Mouse (Mus musculus) kidney, adult 2 months (tissue): Measurements from ENCODE around the gene BC030870.

Source experiments
- CTCF ChIP-seq: fragments of 200-500 bp; conservative IDR thresholded peaks from 2 replicates; pipeline ENCODE4 v1.5.1; 2011; ENCODE audit warnings: low read depth, mild to moderate bottlenecking, control low read depth, low read length, moderate library complexity, mixed read lengths; ENCODE audit not compliant: insufficient read depth, insufficient read length
- POLR2A ChIP-seq: fragments of 200-500 bp; IDR thresholded peaks from one replicate; pipeline ENCODE4 v1.6.1; 2011; ENCODE audit warnings: low read depth, low read length, control low read depth

DNA sequence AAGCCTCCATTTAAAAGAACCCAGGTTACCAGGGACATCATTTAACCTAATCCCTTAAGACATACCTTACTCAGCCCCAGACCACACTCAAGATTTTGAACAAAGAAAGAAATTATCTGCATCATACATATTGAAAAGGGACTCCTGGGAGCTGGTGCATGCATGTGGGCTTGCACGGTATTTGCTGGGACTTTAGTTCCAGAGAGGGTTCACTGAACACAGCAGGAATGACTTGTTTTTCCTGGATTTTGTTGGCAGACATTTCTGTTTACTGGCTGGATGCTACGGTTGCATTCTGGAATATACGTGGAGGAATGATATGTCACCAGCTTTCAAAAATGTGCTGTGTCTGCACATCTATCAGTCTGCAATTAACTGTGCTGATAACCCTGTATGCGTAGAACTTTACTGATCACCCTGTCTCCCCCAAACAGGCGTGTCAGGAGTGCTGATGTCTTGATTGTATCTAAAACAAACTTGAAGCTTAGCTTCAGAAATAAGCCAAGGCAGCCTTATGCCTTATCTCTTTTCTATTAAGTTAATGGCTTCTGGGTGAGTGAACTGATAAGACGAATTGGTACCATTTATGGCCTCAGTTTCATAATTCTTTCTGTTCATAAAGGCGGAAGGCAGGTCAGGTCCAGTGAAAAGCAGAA, 31.5 kb downstream of the BC030870 start:
- TF ChIP-seq POLR2A (no peak), CTCF (no peak)
